Mouse (Mus musculus) liver, embryonic 15.5 days (tissue): Measurements from ENCODE around the gene Map1lc3a. TPM values are rescaled to one million over a fixed set of nuclear protein-coding genes. Genes with fewer than 3 reads are reported as not detected.

Experiments used
- ATAC-seq: fragments of 200-750 bp; cut with Nextera tagmentation; 2 replicates; pipeline ENCODE4 v1.8.0; 2017; ENCODE audit warnings: moderate number of reproducible peaks, mild to moderate bottlenecking, moderate library complexity; ENCODE audit not compliant: insufficient read depth
- H3K27ac ChIP-seq: fragments of 300-500 bp; sonication (generic); replicated peaks from 2 replicates; pipeline ENCODE4 v1.5.1; 2015; ENCODE audit warnings: mild to moderate bottlenecking, inconsistent platforms
- H3K27me3 ChIP-seq: fragments of 300-500 bp; sonication (generic); 2 replicates; pipeline ENCODE4 v1.6.1; 2015; ENCODE audit warnings: mild to moderate bottlenecking, inconsistent platforms
- H3K36me3 ChIP-seq: fragments of 300-500 bp; sonication (generic); replicated peaks from 2 replicates; pipeline ENCODE4 v1.6.1; 2015; ENCODE audit warnings: moderate library complexity, mild to moderate bottlenecking, inconsistent platforms
- H3K4me1 ChIP-seq: fragments of 300-500 bp; sonication (generic); replicated peaks from 2 replicates; pipeline ENCODE4 v1.6.1; 2015; ENCODE audit warnings: inconsistent platforms
- H3K4me2 ChIP-seq: fragments of 300-500 bp; sonication (generic); 2 replicates; pipeline ENCODE4 v1.6.1; 2015; ENCODE audit warnings: moderate library complexity, mild to moderate bottlenecking, inconsistent platforms
- H3K4me3 ChIP-seq: fragments of 300-500 bp; sonication (generic); replicated peaks from 2 replicates; pipeline ENCODE4 v1.5.1; 2015; ENCODE audit warnings: mild to moderate bottlenecking, inconsistent platforms
- H3K9ac ChIP-seq: fragments of 300-500 bp; sonication (generic); 2 replicates; pipeline ENCODE4 v1.6.1; 2015; ENCODE audit warnings: moderate library complexity, mild to moderate bottlenecking, inconsistent platforms
- H3K9me3 ChIP-seq: fragments of 300-500 bp; sonication (generic); replicated peaks from 2 replicates; pipeline ENCODE4 v1.6.1; 2016; ENCODE audit warnings: inconsistent platforms
- WGBS: fragments of 180-500 bp; shearing (Covaris S2); methylation state at CpG from one replicate; pipeline ENCODE4 v1.1.7; 2015; ENCODE audit warnings: mixed read lengths; ENCODE audit not compliant: insufficient replicate concordance; 5-methylcytosine and 5-hydroxymethylcytosine counted together
- polyA plus RNA-seq: library from polyadenylated mRNA; unstranded; fragments of >200 nt; fragmentation: Nextera tagmentation; extraction: Ambion mirVana; gene quantifications from 2 replicates; pipeline ENCODE4 v1.2.1, GENCODE M21; 2015

Map1lc3a gene
- 22.2 and 27.7 TPM in 2 replicates for polyA plus RNA-seq

DNA sequence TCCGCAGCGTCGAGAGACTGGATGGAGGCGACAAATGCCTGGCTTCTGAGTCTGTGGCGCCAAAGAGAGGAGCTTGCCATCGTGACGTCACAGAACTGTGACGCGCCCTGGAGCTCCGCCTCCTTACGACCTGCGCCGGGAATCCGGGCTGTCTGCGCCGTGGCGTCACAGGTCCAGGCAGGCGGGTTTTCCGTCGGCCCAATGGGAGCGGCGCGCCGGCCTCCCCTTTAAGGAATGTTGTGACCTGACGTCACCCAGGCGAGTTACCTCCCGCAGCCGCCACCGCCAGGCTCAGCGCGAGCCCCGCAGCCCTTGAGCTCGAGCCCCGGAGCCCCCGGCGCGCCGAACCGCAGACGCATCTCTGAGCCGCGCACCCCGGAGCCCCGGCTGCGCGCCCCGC lies at the start of gene Map1lc3a:
Gene Map1lc3a, plus strand, starts transcription at position 103 of the 400 bp plus-strand sequence.
- ATAC-seq = peak; percentile 85
- peak within 1 kb of the TSS; percentile 71 for H3K27ac ChIP-seq
- WGBS = 1% methylated on average over 47 of the region's 47 CpGs

GRCm38 (mm10) chr2:155235746-155236361 lies 40.2 kb upstream of the Map1lc3a start:
- Histone ChIP-seq H3K27me3 (no peaks in the 10 kb centered on the region), H3K4me1 (peaks cover 22% of the 10 kb centered on the region), H3K4me2 (peak overlapping the region; percentile 84), H3K9me3 (no peaks in the 10 kb centered on the region), H3K9ac (peak overlapping the region; percentile 90), H3K27ac (peak overlapping the region; percentile 78; the same call in 1 of the 2 replicates), H3K4me3 (peak overlapping the region; percentile 99), H3K36me3 (no peaks in the 10 kb centered on the region)
- 7% methylated on average over 13 of the region's 13 CpGs for WGBS
- peak; percentile 78 for ATAC-seq

More for the DNA sequence above, at the start of gene Map1lc3a:
- Histone ChIP-seq H3K4me1 (peaks cover 21% of the 10 kb centered on the region), H3K4me2 (peak within 1 kb of the TSS; percentile 96), H3K9me3 (no peaks in the 10 kb centered on the region), H3K36me3 (peaks cover 7% of the 10 kb centered on the region; the same call in 1 of the 2 replicates), H3K27me3 (no peaks in the 10 kb centered on the region), H3K4me3 (peak within 1 kb of the TSS; percentile 88), H3K9ac (peak within 1 kb of the TSS; percentile 77)

DNA sequence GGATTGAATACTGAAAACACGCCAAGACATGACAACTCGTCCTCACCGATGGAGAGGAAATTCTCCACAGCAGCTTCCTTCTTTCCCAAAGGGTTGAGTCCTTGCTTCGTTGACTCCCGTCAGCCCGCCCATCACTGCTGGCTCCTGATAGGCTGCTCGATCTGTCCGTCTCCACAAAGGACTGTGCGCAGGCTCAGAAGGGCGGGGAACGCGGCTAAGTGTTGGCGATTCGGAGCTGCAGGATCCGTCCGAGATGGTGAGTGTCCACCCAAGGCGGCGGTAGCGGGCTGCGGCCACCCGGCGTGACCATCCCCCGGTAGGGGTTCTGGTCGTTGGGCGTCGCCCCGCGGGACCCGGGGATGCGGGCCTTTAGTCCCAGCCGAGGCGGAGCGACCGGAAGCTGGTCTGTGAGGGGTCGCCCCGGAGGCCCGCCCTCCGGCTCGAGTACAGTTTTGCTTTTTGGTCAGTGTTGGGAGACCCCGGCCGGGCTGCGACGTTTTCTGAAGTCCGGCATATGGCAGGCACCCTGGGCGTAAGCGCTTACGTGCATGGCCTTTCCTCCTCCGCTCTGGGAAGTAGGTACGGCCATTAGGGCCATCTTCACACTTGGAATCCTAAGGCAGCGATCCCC lies 39.6 kb upstream of the Map1lc3a start, which contains the start of gene Dynlrb1:
Gene Dynlrb1, plus strand, starts transcription at position 172 of the 631 bp plus-strand sequence.
- peak; percentile 99 for ATAC-seq
- Histone ChIP-seq H3K9me3 (no peaks in the 10 kb centered on the region), H3K27me3 (no peaks in the 10 kb centered on the region), H3K27ac (peak within 1 kb of the TSS; percentile 78), H3K4me2 (peak within 1 kb of the TSS; percentile 84), H3K4me3 (peak within 1 kb of the TSS; percentile 99), H3K9ac (peak within 1 kb of the TSS; percentile 90), H3K36me3 (no peaks in the 10 kb centered on the region), H3K4me1 (peaks cover 27% of the 10 kb centered on the region)
- WGBS = under 1% methylated on average over 50 of the region's 50 CpGs

GRCm38 (mm10) chr2:155237276-155237675 lies 38.8 kb upstream of the Map1lc3a start:
- H3K36me3 ChIP-seq = 0 out of 2 replicates have a peak, but pooled peaks cover under 1% of the 10 kb centered on the region
- 10% methylated on average over 4 of the region's 4 CpGs for WGBS
- H3K4me3 ChIP-seq = peak overlapping the region; percentile 99
- H3K4me1 ChIP-seq = peaks cover 27% of the 10 kb centered on the region
- no peaks in the 10 kb centered on the region for H3K9me3 ChIP-seq
- H3K4me2 ChIP-seq = peak overlapping the region; percentile 84
- H3K27ac ChIP-seq = peak overlapping the region; percentile 78; the same call in 1 of the 2 replicates
- H3K27me3 ChIP-seq = no peaks in the 10 kb centered on the region
- peak overlapping the region; percentile 90 for H3K9ac ChIP-seq
- ATAC-seq = no peak

GRCm38 (mm10) chr2:155240915-155241314 lies 35.2 kb upstream of the Map1lc3a start:
- H3K36me3 ChIP-seq = peaks cover 36% of the 10 kb centered on the region
- WGBS = 62% methylated on average over 4 of the region's 4 CpGs
- H3K27me3 ChIP-seq = no peaks in the 10 kb centered on the region
- no peak overlapping the region for H3K9ac ChIP-seq
- H3K4me3 ChIP-seq = no peak overlapping the region
- H3K4me1 ChIP-seq = peaks cover 22% of the 10 kb centered on the region
- no peaks in the 10 kb centered on the region for H3K9me3 ChIP-seq
- no peak overlapping the region for H3K4me2 ChIP-seq
- H3K27ac ChIP-seq = no peak overlapping the region
- no peak for ATAC-seq

DNA sequence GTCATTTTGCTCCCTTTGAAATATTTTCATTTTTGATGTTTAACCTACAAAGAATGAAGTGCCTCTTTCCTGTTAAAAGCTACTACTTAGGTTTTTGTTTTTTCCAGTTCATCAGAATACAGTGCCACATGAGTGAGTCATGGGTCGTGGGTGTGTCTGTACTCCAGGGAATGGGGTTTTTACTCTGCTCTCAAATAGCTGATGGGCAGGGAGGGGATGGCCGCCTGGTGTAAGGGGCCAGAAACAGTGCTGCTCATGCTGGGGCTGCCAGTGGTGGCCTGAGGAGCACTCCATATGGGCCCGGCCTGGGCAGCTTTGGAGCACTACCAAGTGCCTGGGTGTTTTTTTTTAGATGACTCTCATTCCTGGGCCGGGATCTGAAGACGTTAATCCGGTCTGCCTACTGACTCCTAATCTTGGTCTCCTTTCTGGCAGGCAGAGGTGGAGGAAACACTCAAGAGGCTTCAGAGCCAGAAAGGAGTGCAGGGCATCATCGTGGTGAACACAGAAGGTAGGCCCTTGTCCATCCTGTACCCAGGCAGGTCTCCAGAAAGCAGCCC lies 33.7 kb upstream of the Map1lc3a start:
- no peak overlapping the region for H3K4me2 ChIP-seq
- H3K36me3 ChIP-seq = peaks cover 49% of the 10 kb centered on the region
- 72% methylated on average over 7 of the region's 7 CpGs for WGBS
- H3K4me1 ChIP-seq = peaks cover 14% of the 10 kb centered on the region
- H3K27ac ChIP-seq = no peak overlapping the region
- H3K9me3 ChIP-seq = no peaks in the 10 kb centered on the region
- no peak for ATAC-seq
- H3K27me3 ChIP-seq = no peaks in the 10 kb centered on the region
- H3K4me3 ChIP-seq = no peak overlapping the region
- H3K9ac ChIP-seq = no peak overlapping the region

DNA sequence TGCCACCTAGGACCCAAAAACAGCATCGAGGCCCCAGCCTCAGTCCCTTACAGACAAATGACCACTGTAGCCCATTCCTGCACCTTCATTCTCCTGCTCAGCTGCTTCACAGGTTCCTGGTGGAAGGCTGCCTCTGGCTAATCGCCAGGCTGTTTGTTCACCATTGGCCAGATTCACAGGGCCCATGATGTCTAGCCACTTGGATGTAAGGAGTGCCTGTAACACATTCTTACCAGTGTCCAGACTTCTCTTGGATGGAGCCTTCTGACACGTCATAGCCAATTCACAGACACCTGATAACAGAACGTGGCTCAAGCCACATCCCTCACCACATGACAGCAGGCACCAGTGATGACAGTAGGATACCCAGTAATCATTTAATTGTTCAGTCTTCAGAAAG lies 29.9 kb upstream of the Map1lc3a start:
- no peak for ATAC-seq
- no peaks in the 10 kb centered on the region for H3K9me3 ChIP-seq
- no peak overlapping the region for H3K4me3 ChIP-seq
- H3K27ac ChIP-seq = no peak overlapping the region
- H3K27me3 ChIP-seq = no peaks in the 10 kb centered on the region
- no peak overlapping the region for H3K4me2 ChIP-seq
- WGBS = 62% methylated on average over 4 of the region's 4 CpGs
- H3K4me1 ChIP-seq = 0 out of 2 replicates have a peak, but pooled peaks cover under 1% of the 10 kb centered on the region
- no peak overlapping the region for H3K9ac ChIP-seq
- peaks cover 82% of the 10 kb centered on the region for H3K36me3 ChIP-seq

DNA sequence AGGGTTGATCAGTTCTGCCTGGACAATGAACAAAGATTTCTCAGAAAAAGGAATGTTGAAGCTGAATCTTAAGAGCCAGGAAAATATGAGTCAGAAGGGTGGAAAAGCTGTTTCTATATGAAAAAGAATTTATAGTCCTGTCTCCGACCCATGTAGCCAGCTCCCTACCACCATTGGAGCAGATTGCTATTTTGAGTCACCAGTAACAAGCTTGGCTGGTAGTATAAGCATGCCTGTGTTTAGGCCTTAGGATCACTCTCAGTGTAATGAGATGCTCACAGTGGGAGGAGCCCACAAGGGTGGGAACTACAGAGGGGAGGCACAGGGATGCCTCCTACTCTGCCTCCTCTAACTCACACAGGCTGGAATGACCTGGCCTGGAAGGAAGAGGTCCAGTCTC lies 27.9 kb upstream of the Map1lc3a start:
- Histone ChIP-seq H3K27me3 (no peaks in the 10 kb centered on the region), H3K9ac (no peak overlapping the region), H3K4me2 (no peak overlapping the region), H3K36me3 (peaks cover 72% of the 10 kb centered on the region), H3K27ac (no peak overlapping the region), H3K4me1 (no peaks in the 10 kb centered on the region), H3K9me3 (no peaks in the 10 kb centered on the region), H3K4me3 (no peak overlapping the region)
- no peak for ATAC-seq
- WGBS = 74% methylated on average over 1 of the region's 1 CpGs

DNA sequence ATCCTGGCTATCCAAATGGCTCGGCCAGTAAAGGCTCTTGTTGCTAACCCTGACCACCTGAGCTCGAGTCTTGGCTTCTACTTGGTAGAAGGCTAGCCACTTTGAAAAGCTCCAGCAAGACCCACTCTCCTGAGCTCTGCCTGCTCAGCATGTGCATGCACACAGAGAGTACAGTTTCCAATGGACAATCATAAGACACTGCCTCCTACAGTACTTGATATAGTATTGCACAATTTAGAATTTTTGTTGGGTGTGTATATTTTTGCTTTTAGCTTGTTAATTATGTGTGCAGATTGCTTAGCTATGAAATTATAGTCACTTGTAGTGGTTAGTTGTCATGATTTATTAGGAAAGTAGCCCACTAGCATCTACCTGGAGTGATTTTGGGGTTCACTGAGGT lies 27.4 kb upstream of the Map1lc3a start:
- Histone ChIP-seq H3K4me2 (no peak overlapping the region), H3K36me3 (peaks cover 67% of the 10 kb centered on the region), H3K4me3 (no peak overlapping the region), H3K27ac (no peak overlapping the region), H3K9me3 (no peaks in the 10 kb centered on the region), H3K27me3 (no peaks in the 10 kb centered on the region), H3K4me1 (no peaks in the 10 kb centered on the region), H3K9ac (no peak overlapping the region)
- WGBS = 67% methylated on average over 2 of the region's 2 CpGs
- ATAC-seq = no peak

GRCm38 (mm10) chr2:155249588-155249987 lies 26.5 kb upstream of the Map1lc3a start:
- peaks cover 59% of the 10 kb centered on the region for H3K36me3 ChIP-seq

GRCm38 (mm10) chr2:155265526-155265925 lies 10.6 kb upstream of the Map1lc3a start:
- H3K4me3 ChIP-seq = no peak overlapping the region
- H3K4me1 ChIP-seq = 0 out of 2 replicates have a peak, but pooled peaks cover 5% of the 10 kb centered on the region
- no peaks in the 10 kb centered on the region for H3K9me3 ChIP-seq
- H3K36me3 ChIP-seq = no peaks in the 10 kb centered on the region
- H3K4me2 ChIP-seq = no peak overlapping the region
- H3K9ac ChIP-seq = no peak overlapping the region
- ATAC-seq = no peak
- 60% methylated on average over 6 of the region's 6 CpGs for WGBS
- H3K27me3 ChIP-seq = no peaks in the 10 kb centered on the region
- no peak overlapping the region for H3K27ac ChIP-seq

More at GRCm38 (mm10) chr2:155249588-155249987, 26.5 kb upstream of the Map1lc3a start:
- Histone ChIP-seq H3K27ac (no peak overlapping the region), H3K4me2 (no peak overlapping the region), H3K9me3 (no peaks in the 10 kb centered on the region), H3K4me3 (no peak overlapping the region), H3K9ac (no peak overlapping the region), H3K4me1 (no peaks in the 10 kb centered on the region), H3K27me3 (no peaks in the 10 kb centered on the region)
- no peak for ATAC-seq
- WGBS = 69% methylated on average over 5 of the region's 5 CpGs
